Mouse (Mus musculus) midbrain, postnatal 0 days (tissue): ENCODE measurements around the gene Gnao1. TPM values are rescaled to one million over a fixed set of nuclear protein-coding genes. Genes with fewer than 3 reads are reported as not detected.

Experiments
- ATAC-seq: fragments of 200-750 bp; cut with Nextera tagmentation; 2 replicates; pipeline ENCODE4 v1.8.0; 2017; ENCODE audit warnings: moderate number of reproducible peaks, mild to moderate bottlenecking, moderate TSS enrichment, moderate library complexity; ENCODE audit not compliant: low FRiP score
- DNase-seq: peaks from one replicate; pipeline ENCODE4 v3.0.0-alpha.2; 2015; ENCODE audit warnings: low spot score
- H3K27ac ChIP-seq: fragments of 300-500 bp; sonication (generic); 2 replicates; pipeline ENCODE4 v1.5.1; 2014; ENCODE audit warnings: low read depth, mild to moderate bottlenecking, low read length, mixed read lengths
- H3K27me3 ChIP-seq: fragments of 300-500 bp; sonication (generic); 2 replicates; pipeline ENCODE4 v1.6.1; 2014; ENCODE audit warnings: low read length, control low read depth, mixed read lengths; ENCODE audit not compliant: insufficient read depth
- H3K36me3 ChIP-seq: fragments of 300-500 bp; sonication (generic); 2 replicates; pipeline ENCODE4 v1.6.1; 2014; ENCODE audit warnings: low read length, control low read depth, mixed read lengths; ENCODE audit not compliant: insufficient read depth
- H3K4me1 ChIP-seq: fragments of 300-500 bp; sonication (generic); 2 replicates; pipeline ENCODE4 v1.6.1; 2014; ENCODE audit warnings: mild to moderate bottlenecking, control low read depth, antibody characterized with exemption, low read length, mixed read lengths; ENCODE audit not compliant: insufficient read depth
- H3K4me2 ChIP-seq: fragments of 300-500 bp; sonication (generic); 2 replicates; pipeline ENCODE4 v1.6.1; 2014; ENCODE audit warnings: low read depth, mild to moderate bottlenecking, low read length, mixed read lengths; ENCODE audit not compliant: poor library complexity, severe bottlenecking
- H3K4me3 ChIP-seq: fragments of 300-500 bp; sonication (generic); 2 replicates; pipeline ENCODE4 v1.5.1; 2014; ENCODE audit warnings: low read depth, mild to moderate bottlenecking, low read length, moderate library complexity
- H3K9ac ChIP-seq: fragments of 300-500 bp; sonication (generic); replicated peaks from 2 replicates; pipeline ENCODE4 v1.6.1; 2014; ENCODE audit warnings: mild to moderate bottlenecking, low read length, moderate library complexity, mixed read lengths; ENCODE audit not compliant: poor library complexity, severe bottlenecking
- H3K9me3 ChIP-seq: fragments of 300-500 bp; sonication (generic); 2 replicates; pipeline ENCODE4 v1.6.1; 2016; ENCODE audit warnings: low read length, control low read depth
- CTCF ChIP-seq: IDR thresholded peaks from 2 replicates; pipeline ENCODE4 v1.5.1; 2016; ENCODE audit warnings: antibody characterized with exemption, mild to moderate bottlenecking
- WGBS: fragments of 180-500 bp; shearing (Covaris S2); extraction: QIAGEN DNeasy Blood & Tissue Kit; methylation state at CpG from one replicate; pipeline ENCODE4 v1.1.7; 2014; 5-methylcytosine and 5-hydroxymethylcytosine counted together
- polyA plus RNA-seq: library from polyadenylated mRNA; unstranded; fragments of >200 nt; fragmentation: Nextera tagmentation; extraction: Ambion mirVana; gene quantifications from 2 replicates; pipeline ENCODE4 v1.2.1, GENCODE M21; 2015
- total RNA-seq: library from RNA; depleted of rRNA; stranded (reverse); fragments of >200 nt; gene quantifications from 2 replicates; pipeline ENCODE4 v1.2.3, GENCODE M21; 2014

Gene Gnao1
- total and polyA plus RNA-seq, 2 experiments from 2014 or later: 312 to 375 TPM

DNA sequence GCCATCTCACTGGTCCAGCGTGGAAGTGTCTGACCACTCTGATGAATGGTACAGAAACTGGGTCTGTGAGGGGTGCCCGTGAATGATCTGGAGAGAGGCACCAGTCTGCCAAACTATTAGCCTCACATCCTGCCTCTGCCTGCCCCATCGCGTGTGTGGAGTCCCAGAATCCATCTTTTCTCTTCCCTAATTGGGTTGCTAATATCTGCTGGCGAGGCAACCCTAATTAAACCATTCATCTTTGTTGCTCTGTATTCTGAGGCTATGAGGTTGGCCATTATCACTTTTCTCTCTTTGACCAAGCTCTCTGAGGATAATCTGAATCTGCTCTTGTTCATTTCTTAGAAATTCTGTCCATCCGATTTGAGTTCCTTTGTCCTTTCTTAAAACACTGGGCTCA is 121.6 kb downstream of the Gnao1 start:
- Histone ChIP-seq H3K4me2 (no peak overlapping the region), H3K4me3 (no peak overlapping the region), H3K36me3 (peaks cover 9% of the 10 kb centered on the region), H3K9ac (no peak overlapping the region), H3K27ac (no peak overlapping the region), H3K4me1 (no peaks in the 10 kb centered on the region), H3K9me3 (no peaks in the 10 kb centered on the region), H3K27me3 (no peaks in the 10 kb centered on the region)
- WGBS: 65% methylated on average over 6 of the region's 6 CpGs
- no peak for ATAC-seq
- no peak for DNase-seq
- no peak for TF ChIP-seq CTCF

DNA sequence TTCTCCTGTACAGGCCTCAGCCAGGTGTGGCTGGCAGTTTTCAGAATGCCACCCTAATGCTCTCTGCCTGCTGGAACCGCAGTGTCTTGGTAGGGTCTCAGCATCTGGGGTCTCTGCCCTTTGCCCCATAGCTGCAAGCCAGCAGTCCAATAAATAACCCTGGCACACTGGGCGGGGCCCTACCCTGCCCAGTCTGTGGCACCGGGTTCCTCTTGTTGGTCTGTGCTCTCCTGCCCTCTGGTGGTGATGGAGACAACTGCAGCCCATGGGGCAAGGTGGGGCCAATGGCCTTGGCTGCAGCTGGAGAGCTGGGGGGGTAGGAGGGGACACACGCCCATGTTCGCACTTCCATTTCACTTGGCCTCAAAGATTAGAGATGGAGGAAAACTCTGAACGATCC is 123.1 kb downstream of the Gnao1 start:
- peak; percentile 77 for DNase-seq
- 37% methylated on average over 6 of the region's 6 CpGs for WGBS
- Histone ChIP-seq H3K27me3 (no peaks in the 10 kb centered on the region), H3K4me3 (no peak overlapping the region), H3K9me3 (no peaks in the 10 kb centered on the region), H3K27ac (no peak overlapping the region), H3K9ac (no peak overlapping the region), H3K36me3 (peaks cover 6% of the 10 kb centered on the region), H3K4me1 (no peaks in the 10 kb centered on the region), H3K4me2 (no peak overlapping the region)
- peak; percentile 59; the same call in 1 of the 2 replicates for ATAC-seq
- TF ChIP-seq CTCF: peak; percentile 90

DNA sequence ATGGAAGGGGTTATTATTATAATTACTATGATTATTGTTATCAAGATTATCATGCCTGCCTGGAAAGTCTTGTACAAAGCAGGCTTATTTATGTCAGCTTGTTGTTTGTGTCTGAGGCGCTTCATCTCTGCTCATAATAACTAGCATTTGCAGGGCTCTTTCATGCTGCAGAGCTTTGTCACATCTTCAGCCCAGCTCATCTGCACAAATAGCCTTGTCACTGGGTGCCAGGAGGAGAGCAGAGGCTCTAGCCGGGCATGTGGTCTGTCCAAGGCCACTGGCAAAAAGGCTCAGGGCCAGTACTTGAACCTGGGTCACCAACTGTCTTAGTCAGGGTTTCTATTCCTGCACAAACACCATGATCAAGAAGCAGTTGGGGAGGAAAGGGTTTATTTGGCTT is 123.5 kb downstream of the Gnao1 start:
- TF ChIP-seq CTCF: no peak
- Histone ChIP-seq H3K36me3 (peaks cover 6% of the 10 kb centered on the region), H3K4me1 (no peaks in the 10 kb centered on the region), H3K27me3 (no peaks in the 10 kb centered on the region), H3K9ac (no peak overlapping the region), H3K4me2 (no peak overlapping the region), H3K9me3 (no peaks in the 10 kb centered on the region), H3K27ac (no peak overlapping the region), H3K4me3 (no peak overlapping the region)
- 77% methylated on average over 2 of the region's 2 CpGs for WGBS
- no peak for ATAC-seq
- no peak for DNase-seq

DNA sequence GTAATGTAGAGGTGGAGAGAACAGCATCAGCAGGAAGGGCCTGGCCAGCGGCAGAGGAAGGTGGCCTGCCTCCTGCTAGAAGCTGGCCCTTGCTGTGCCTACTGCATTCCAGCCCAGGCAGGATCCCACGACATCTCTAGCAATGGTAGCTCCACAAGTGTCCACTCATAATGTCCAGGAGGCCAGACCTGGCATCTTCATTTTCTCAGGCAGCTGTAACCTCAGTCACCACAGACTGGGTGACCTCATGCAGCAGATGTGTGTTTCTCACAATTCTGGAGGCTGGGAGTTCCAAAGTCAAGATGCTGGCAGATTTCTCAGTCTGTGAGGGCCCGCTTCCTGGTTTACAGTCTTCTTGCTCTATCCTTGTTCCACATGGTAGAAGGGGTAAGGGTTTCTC is 128.4 kb downstream of the Gnao1 start:
- no peaks in the 10 kb centered on the region for H3K9me3 ChIP-seq
- no peaks in the 10 kb centered on the region for H3K27me3 ChIP-seq
- no peak overlapping the region for H3K4me3 ChIP-seq
- H3K4me2 ChIP-seq: no peak overlapping the region
- H3K36me3 ChIP-seq: 0 out of 2 replicates have a peak, but pooled peaks cover 5% of the 10 kb centered on the region
- WGBS: 88% methylated on average over 3 of the region's 3 CpGs
- H3K9ac ChIP-seq: no peak overlapping the region
- no peak overlapping the region for H3K27ac ChIP-seq
- no peak for TF ChIP-seq CTCF
- no peak for DNase-seq
- no peaks in the 10 kb centered on the region for H3K4me1 ChIP-seq
- ATAC-seq: no peak

DNA sequence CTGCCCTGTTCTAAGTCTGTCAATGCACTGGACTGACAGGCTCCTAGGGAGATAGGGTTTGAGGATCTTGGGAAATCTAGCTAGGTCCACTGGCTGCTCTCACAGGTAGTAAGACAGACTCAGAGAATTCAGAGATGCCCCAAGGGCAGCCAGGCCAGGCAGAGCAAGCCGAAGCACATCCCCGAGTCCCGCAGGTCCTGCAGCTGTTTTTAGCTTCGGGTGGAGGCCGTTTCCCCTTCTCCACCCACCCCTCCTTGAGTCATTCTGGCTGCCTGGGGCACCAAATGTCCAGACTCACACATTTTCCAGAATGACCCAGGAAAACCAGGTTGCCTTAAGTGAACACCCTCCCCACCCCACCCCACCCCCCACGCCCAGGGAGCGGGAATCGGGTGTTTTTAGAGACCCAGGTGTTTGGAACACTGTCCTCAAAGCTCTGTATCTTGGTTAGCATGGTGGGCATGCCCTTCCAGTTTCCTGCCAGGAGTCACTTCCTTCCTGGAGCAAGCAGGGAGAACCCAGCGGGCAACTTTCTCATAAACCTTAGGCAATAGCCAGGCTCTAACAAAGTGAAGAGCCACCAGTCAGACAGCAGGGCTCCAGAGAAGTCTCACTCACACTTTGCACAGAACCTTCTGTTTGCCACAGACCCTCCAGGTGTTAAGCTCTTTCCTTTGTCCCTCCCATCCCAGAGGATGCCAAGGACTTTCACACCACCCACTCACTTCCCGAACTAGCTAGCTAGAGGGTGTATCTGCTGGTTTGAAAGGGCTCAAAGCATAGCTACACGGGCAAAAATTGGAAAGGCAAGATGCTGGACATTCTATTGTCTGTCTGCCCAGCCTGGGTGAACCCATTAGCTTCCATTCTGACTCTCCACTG is 131.0 kb downstream of the Gnao1 start:
- no peaks in the 10 kb centered on the region for H3K4me1 ChIP-seq
- H3K9me3 ChIP-seq: no peaks in the 10 kb centered on the region
- H3K4me2 ChIP-seq: no peak overlapping the region
- no peak for TF ChIP-seq CTCF
- no peak overlapping the region for H3K27ac ChIP-seq
- no peaks in the 10 kb centered on the region for H3K27me3 ChIP-seq
- no peak overlapping the region for H3K4me3 ChIP-seq
- WGBS: 73% methylated on average over 11 of the region's 11 CpGs
- no peak overlapping the region for H3K9ac ChIP-seq
- DNase-seq: no peak
- ATAC-seq: no peak
- peaks cover 13% of the 10 kb centered on the region for H3K36me3 ChIP-seq

DNA sequence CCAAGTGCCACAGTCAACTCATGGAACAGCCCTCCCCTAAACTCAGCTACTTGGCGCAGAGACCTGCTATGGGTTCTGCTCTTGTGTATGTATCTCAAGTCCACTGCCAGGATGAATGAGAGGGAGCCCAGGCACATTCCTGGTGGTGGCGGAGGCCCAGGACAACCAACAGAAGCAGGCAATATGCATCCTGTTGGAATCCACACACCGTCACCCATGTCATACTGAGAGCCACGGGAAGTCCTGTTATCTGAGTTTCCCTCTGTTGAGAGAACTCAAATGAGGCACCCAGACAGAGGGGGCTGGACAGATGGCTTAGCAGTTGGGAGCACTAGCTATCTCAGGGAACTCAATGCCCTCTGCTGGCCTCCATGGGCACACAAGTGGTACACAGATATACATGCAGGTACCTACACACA is 131.9 kb downstream of the Gnao1 start:
- DNase-seq (no peak), ATAC-seq (no peak)
- H3K4me2 ChIP-seq: no peak overlapping the region
- H3K36me3 ChIP-seq: peaks cover 18% of the 10 kb centered on the region
- no peak overlapping the region for H3K4me3 ChIP-seq
- TF ChIP-seq CTCF: peak; percentile 44
- no peaks in the 10 kb centered on the region for H3K4me1 ChIP-seq
- no peaks in the 10 kb centered on the region for H3K27me3 ChIP-seq
- H3K9ac ChIP-seq: no peak overlapping the region
- no peaks in the 10 kb centered on the region for H3K9me3 ChIP-seq
- WGBS: 73% methylated on average over 4 of the region's 4 CpGs
- no peak overlapping the region for H3K27ac ChIP-seq
